Mouse (Mus musculus) brain, embryonic 14.5 days (tissue): ENCODE results near the gene Prr14l.
A peak's percentile ranks its signal among the peaks of the same experiment; 100 is the strongest.

Source experiments
- CTCF ChIP-seq: fragments of 200-500 bp; IDR thresholded peaks from 2 replicates; pipeline ENCODE4 v1.5.1; 2012; ENCODE audit warnings: inconsistent platforms, mild to moderate bottlenecking, moderate library complexity, borderline replicate concordance; ENCODE audit not compliant: insufficient read depth, insufficient read length; ENCODE audit errors: extremely low read depth
- POLR2A ChIP-seq: fragments of 200-500 bp; IDR thresholded peaks from 2 replicates; pipeline ENCODE4 v1.6.1; 2012; ENCODE audit warnings: mild to moderate bottlenecking, inconsistent platforms, borderline replicate concordance; ENCODE audit not compliant: poor library complexity, insufficient read depth, insufficient read length, severe bottlenecking; ENCODE audit errors: extremely low read depth

DNA sequence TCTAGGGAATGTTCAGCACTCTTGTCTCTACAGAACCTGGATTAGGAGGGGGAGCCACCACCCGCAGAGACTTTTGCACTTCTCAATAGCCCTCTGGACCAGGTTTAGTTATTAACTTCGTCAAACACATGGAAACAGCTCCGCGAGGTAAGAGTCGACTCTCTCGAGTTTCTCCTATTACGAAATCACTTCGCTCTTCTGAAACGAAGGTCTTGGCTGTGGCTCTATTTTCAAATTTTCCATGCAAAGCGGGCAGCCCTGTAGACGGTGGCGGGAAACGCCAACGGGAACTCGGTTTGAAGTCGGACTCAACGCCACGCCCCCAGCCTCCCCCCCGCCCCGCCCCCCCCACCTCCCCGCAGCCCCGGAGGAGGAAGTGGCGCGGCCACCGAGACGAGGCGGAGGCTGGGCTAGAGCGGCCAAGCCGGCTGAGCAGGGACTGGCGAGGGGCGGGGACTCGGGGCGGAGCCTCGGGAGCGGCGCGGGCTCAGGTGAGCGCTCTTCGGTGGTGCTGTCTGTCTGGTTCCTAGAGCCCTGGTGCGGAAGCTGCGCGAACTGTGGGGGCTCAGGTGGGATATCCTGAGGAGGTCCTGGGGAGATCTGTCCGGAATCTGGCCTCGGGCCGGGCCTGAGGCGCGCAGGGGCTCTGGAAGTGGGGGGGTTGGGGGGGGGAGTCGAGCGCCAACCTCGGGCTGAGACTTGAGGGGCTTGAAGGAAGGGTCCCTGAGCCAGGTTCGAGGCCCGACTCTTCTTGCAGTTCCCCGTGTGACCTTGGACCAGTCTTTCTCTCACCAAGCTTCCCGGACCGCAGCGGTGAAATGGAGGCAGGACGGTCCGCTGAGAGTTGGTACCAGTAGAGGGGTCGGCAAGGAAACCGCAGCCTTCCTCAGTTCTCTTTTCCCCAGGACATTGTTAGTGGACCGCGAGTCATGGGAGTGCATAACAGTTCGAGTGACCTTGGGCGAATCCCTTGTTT is 9.5 kb upstream of the Prr14l start, which contains the start of gene Depdc5:
- TF ChIP-seq CTCF, result no peak
- peak; percentile 92 for TF ChIP-seq POLR2A
